Mouse (Mus musculus) G1E (cell line): ENCODE data around the gene Tnr.

Source experiments
- CTCF ChIP-seq: IDR thresholded peaks from 2 replicates; pipeline ENCODE4 v1.5.1; 2012; ENCODE audit warnings: low read depth, low read length, inconsistent platforms, mixed read lengths
- GATA1 ChIP-seq: IDR thresholded peaks from 2 replicates; pipeline ENCODE4 v1.6.1; 2012; ENCODE audit warnings: borderline replicate concordance, low read length, inconsistent platforms, mixed read lengths
- GATA2 ChIP-seq: IDR thresholded peaks from 2 replicates; pipeline ENCODE4 v1.6.1; 2012; ENCODE audit warnings: low read depth, low read length, inconsistent platforms, borderline replicate concordance
- POLR2AphosphoS5 ChIP-seq: IDR thresholded peaks from 2 replicates; pipeline ENCODE4 v1.6.1; 2012; ENCODE audit warnings: low read depth, low read length, inconsistent platforms; ENCODE audit not compliant: insufficient replicate concordance
- TAL1 ChIP-seq: conservative IDR thresholded peaks from 2 replicates; pipeline ENCODE4 v1.6.1; 2012; ENCODE audit warnings: low read depth, low read length, inconsistent platforms, mixed read lengths

- TF ChIP-seq TAL1 (no peak), CTCF (no peak), GATA1 (no peak), POLR2AphosphoS5 (no peak), GATA2 (no peak)
These were observed 14.5 kb downstream of the Tnr start for GRCm38 (mm10) chr1:159538076-159538475.
